Mouse (Mus musculus) frontal cortex, adult (tissue): ENCODE measurements around the gene Hba-a1.
"Not testable (repeated sequence)": the region's sequence is repeated elsewhere in the genome, so short reads cannot be mapped to it uniquely, and the experiment has no call there.

ENCODE experiments used
- ATAC-seq: cut with Nextera tagmentation; 2 replicates; pipeline ENCODE4 v1.9.2; 2017; ENCODE audit warnings: mild to moderate bottlenecking, moderate library complexity, mixed read lengths; ENCODE audit not compliant: low TSS enrichment

Hba-a1 gene

DNA sequence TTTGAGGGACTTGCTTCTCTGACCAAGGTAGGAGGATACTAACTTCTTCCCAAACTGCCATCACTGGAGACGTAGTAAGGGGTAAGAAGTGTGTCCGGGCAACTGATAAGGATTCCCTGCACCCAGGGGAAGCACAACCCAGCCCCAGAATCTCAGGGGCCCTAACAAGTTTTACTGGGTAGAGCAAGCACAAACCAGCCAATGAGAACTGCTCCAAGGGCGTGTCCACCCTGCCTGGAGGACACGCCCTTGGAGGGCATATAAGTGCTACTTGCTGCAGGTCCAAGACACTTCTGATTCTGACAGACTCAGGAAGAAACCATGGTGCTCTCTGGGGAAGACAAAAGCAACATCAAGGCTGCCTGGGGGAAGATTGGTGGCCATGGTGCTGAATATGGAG lies 12.9 kb downstream of the Hba-a1 start, which contains the start of gene Hba-a2:
Gene Hba-a2, plus strand, starts transcription at position 287 of the 400 bp plus-strand sequence.
- not testable (repeated sequence) for ATAC-seq

DNA sequence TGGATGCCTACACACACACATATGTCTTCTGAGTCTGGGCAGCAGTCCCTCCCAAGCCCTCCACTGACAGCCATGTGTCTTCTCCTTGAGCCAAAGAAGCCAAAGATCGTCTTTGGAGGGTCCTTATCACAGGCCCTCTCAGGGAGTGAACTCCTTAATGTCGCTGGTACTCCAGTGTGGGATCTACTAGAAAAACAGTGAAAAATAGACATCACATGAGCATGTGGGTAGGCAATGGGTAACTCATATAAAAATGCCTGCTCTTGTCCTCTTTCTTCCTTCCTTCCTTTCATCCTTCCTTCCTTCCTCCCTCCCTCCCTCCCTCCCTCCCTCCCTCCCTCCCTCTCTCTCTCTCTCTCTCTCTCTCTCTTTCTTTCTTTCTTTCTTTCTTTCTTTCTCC lies 14.1 kb downstream of the Hba-a1 start:
- ATAC-seq = not testable (repeated sequence)

DNA sequence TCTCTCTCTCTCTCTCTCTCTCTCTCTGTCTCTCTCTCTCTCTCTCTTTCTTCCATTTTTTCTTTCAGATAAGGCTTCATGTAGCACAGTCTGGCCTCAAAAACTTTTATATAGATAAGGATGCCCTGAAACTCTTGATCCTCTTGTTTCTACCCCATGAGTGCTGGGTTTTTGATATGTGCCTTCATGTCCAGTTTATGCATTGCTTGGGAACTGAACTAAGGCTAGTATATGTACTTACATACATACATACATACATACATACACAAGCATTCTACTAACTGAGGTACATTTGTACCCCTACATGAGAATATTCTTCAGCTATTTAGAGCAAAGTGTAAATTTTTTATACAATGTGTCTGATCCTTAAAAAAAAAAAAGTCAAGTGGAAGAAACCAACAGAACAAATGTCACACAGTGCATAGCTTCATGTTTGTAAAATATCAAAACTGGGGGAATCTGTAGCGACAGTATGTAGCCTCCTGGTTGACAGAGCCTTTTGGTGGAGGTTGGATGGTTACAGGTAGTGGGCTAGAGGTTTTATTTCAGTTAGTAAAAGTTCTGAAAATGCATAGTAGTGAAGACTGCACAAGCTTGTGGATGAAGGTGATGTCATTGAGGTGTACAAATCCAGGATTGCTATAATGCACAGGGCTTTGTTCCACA lies 14.7 kb downstream of the Hba-a1 start:
- no peak for ATAC-seq

DNA sequence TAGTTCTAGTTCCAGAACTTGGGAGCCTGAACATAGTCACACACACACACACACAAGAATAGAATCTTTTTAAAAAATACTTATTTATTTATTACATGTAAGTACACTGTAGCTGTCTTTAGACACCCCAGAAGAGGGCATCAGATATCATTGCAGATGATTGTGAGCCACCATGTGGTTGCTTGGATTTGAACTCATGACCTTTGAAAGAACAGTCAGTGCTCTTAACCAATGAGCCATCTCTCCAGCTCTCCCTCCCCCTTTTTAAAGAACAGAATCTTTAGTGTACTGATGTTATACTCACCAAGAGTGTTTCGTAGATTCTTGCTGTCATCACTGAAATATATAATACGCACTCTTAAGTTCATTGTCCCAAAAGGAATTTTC lies 15.2 kb downstream of the Hba-a1 start:
- ATAC-seq = no peak

DNA sequence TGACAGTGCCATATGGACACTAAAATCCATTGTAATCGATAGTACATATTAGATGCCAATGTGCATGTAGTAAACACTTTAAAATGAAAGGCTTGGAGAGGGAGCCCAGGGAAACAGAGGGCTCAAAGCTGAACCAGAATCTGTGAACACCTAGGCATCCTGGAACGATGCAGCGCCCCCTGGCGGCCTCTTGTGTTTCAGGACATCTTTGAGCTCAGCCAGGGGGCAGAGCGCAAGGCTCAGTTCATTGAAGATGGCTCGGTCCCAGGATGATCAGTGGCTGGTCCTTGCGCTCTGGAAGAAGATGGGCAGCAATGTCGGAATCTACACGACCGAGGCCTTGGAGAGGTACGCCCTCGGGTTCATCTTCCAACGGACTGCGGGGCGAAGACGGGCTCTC lies 16.6 kb downstream of the Hba-a1 start, which contains the start of gene Hbq1a:
Gene Hbq1a, plus strand, starts transcription at position 205 of the 400 bp plus-strand sequence.
- peak; percentile 66 for ATAC-seq

DNA sequence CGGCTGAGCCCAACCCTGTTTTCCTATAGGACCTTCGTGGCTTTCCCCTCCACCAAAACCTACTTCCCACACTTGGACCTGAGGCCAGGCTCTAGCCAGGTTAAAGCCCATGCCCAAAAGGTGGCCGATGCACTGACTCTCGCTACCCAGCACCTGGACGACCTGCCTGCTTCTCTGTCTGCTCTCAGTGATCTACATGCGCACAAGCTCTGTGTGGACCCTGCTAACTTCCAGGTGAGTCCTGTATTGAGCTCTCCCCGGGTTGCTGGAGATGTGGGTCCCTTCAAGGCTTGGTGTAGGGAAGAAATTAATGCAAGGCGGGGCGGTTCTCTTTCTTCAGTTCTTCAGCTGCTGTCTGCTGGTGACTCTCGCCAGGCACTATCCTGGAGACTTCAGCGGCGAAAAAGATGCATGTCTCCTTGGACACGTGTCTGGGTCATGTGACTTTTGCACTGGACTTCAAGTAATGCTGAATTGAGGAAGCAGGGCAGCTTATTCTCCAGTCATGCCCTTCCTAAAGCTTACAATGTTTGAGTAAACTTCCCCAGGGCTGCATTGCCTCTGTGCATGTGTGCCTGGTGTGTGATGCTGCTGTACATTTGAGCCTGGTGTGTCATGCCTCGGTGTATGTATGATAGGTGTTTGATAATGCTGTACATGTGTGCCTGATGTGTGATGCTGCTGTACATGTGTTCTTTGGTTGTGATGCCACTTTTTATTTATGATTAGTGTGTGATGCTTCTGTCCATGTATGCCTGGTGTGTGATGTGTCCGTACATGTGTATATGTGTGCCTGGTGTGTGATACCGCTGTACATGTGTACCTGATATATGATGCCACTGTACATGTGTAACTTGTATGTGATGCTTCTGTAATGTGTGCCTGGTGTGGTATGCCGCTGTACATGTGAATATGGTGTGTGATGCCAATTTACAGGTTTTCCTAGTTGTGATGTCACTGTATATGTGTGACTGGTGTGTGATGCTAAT lies 17.3 kb downstream of the Hba-a1 start:
- 0 out of 2 replicates have a peak, but pooled peaks have one; percentile 21 for ATAC-seq

DNA sequence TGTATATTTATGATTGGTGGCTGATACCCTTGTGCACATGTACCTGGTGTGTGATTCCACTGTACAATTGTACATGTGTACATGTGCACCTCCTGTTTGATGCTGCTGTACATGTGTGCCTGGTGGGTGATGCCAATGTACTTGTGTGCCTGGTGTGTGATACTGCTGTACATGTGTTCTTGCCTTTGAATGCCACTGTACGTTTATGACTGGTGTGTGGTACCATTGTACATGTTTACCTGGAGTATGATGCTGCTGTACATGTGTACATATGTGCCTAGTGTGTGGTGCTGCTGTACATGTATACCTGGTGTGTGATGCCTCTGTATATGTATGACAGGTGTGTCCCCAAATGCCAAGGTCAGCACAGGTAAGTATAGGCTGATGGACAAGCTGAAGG lies 18.2 kb downstream of the Hba-a1 start:
- ATAC-seq = no peak

DNA sequence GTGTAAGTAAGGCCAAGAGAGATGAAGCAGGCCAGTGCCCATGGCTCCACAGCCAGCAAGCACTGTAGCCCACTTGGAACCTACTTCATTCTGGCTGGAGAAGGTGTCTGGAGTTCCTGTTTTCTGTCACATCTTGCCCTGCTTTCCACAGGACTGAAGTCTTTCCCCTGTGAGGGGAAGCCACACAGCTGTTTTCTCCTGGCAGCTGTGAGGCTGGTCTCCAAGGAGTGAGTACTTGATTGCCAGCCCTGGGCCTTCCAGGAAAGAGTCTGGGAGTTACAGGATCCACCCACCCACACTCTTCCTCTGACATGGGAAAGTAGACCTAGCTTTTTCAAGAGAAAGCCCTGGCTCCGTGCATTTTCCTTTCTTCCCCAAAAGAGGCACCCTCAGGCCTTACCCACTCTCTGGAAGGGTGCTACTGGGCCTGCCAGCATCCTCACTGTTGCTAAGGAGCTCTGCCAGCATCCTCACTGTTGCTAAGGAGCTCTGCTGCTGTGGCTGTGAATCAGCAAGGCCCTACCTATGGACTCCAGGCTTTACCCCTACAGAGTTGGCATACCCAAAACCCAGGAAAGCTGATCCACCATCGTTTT lies 19.6 kb downstream of the Hba-a1 start:
- ATAC-seq = peak; percentile 97

DNA sequence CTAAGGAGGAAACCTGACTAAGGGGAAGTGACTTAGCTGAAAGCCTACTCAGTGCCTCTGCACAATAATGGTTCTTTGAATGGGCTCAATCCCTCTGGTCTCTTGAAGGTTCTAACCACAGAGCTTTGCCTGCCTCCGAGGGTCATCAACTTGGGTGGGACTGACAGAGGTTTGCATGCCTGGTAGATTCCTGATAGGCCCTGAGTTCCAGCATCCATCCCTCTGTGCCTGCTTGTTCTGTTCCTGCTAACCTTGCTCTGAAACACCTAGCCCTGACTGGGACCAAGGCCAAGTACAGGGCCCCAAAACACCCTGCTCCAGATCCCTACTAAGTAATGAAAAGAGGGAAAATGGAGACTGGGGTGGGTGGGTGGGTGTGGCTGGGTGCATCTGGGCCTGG lies 20.1 kb downstream of the Hba-a1 start:
- no peak for ATAC-seq

DNA sequence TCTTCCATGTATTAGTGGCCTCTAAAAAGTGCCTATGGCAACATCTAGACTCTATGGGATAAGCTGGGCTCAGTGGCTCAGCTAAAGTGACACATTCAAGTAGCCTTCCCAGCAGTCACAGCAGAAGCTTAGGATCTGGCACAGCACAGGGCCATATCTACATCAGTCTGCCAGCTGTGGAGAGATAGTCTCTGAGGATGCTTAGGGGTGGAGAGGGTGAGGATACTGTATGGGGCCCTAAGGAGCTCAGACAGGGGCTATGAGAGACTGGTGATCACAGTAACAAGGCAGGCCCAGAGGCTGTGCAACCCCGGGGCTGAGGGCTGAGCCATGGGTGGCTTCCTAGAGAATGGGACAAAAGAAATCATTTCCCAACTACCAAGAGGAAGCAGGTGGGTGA lies 23.7 kb downstream of the Hba-a1 start:
- ATAC-seq = no peak

DNA sequence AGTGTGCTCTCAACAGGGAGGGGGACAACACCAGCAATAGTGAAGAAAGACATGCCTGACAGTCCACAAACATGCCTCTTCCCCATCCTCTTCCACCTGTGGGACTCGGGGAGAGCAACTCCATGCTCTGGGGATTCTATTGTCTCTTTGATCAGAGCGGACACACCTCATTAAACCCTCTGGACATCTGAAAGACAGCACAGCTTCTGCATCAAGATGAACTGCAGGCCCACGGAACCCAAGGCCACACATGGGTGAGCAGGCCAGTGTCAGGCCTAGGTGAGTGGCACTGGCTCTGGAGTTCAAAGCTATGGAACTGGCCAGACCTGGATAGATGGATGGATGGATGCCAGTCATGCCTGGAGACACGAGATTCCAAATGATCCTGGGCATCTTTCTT lies 26.1 kb downstream of the Hba-a1 start:
- ATAC-seq = no peak

DNA sequence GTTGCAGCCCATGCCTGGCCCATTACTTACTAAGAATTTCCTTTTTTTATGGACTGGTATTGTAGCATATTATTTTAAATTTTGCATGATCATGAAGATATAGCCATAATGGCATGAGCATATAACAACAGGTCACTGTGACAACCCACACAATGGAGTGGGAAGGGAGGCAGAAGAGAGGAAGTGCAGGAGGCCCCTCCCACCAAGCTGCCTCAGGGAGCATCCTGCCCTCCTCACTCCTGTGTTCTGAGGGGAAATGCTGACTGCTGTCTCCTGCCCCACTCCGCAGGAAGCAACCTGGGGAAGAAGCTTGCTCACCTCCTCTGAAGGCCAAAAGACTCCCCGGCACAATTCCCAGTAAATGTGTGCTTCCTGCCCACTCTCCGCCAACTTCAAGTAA lies 26.6 kb downstream of the Hba-a1 start:
- ATAC-seq = no peak

DNA sequence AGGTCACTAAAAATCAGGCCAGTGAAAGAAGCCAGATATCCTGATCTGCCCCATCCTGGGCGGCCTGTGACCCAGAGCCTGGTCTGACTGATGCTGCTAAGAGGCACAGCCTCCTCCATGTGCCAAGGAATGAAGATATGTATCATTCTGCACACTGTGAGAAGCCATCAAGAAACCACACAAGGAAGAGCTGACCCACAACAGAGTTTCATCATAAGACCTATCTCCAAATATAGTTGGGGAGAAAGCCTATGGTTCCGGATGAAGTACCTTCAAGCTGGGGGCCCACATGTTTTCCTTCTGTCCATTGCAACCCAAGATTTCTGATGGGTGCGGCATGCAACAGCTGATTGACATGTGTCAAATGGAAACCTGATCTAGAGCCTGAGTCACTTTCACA lies 32.7 kb downstream of the Hba-a1 start:
- ATAC-seq = no peak

DNA sequence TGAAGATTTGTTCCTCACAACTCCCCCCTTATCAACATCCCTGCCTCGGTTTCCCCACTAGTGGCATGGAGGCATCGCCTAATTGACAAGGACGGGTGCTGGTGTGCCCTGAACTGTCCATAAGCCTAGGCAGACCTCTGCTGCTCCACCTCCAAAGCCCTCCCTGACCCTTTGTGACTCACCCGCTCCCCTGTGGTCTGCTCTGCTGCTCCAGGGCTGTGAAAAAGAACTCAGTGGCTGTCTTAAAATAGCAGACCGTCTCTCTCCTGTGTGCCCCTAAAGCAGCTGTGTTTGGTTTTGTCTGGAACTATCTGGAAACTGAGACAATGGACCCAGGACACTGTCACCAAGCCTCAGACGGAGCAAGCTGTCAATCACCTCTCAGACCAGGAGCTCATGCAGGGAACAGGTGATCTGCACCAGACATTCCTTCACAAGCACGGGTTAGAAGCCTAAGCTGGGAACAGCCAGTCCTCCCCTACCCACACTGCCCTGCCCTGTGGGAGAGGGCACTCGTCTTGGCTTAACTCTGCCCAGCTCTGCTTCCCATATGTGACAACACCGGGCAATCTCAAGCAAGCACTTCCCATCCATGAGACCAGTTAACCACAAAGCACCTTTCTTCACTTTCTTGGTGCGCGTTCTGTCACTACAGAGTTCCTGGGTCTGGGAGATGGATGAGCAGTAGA lies 37.3 kb downstream of the Hba-a1 start:
- 0 out of 2 replicates have a peak, but pooled peaks have one; percentile 7 for ATAC-seq

DNA sequence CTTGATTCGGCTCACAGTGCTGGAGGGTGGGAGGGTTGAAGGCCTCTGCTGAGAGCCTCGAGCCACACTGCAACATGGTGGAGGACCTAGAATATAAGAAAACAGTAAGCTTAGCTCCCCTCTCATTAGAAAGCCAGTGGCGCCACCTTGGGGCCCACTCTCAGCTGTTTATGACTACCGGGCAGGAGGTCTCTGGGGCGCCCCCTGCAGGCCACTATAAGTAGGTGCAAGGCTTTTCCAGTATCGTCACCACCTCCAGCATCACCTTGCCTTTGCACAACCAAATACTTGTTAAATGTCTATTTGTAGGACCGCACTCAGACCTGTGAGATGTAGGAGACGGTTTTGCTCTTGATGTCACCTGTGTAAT lies 37.9 kb downstream of the Hba-a1 start:
- peak; percentile 89 for ATAC-seq

DNA sequence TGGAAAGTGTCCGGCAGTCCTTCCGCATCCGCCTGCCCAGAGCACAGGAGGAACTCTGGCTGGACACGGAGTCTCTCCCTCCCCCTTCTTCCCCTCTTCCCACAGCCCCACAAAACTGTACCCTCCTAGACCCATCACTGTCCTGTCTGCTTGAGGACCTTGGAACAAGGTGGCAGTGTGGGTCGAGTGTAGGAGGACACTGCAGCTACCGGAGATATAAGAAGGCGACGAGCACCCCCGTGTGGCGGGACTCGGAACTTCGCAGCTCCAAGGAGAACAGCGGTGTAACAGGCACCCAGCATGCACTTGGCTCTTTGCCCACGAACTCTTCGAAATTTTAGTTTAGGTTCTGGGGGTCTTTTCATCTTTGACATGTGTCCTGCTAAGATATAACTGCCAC lies 41.3 kb downstream of the Hba-a1 start:
- ATAC-seq = peak; percentile 80

DNA sequence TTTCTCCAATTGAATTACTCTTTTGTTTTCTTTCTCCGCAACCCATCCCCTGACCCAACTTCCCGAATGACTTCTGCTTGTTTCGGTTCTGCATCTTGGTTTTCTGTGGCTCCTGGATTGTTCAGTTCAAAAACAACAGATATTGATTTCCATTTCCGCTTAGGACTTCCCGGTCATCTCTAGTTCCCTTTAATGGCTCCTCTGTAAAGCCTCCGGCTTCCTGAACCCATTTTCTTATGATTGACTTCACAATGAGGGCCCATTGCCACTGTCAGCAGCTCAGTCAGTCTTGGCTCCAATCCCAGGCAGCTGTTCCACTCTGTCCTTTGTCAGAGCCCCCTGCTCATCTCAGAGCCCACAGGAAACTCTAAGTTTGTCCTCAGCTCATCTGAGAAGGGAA lies 47.8 kb downstream of the Hba-a1 start:
- ATAC-seq = no peak

DNA sequence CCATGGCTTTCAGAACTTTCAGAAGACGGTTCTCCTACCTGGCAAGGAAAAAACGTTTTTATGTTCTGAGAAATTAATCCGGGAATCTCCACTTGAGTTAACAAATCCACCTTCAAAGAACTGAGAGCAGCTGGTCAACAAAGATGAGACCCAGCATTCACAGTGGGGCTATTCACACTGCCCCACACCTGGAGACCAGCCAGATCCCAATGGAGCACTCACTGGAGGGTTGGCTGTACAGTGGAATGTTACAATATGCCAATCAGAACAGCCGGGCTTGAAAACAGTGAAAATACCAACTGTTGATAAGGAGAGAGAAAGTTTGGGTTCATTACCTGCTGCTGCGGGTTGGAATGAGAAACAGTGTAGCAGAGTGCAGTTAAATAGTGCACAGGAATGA lies 48.5 kb downstream of the Hba-a1 start:
- ATAC-seq = no peak

DNA sequence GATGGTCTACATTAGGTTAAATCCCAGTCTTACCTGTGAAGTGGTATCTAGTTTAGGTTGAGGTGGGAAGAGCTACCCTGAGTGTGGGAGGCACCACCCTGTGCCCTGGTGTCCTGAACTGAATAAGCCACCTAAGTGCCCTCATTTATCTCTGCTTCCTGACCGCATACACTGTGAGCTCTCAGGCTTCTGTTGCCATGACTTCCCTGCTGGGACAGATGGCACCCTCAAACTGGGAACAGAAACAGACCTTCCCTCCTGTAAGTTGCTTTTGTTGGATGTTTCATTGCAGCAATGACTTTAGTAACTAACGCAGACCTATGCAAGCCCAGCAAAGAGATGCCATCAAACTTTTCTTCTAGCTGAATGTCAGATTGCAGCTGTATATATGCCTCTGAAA lies 49.9 kb downstream of the Hba-a1 start:
- peak; percentile 48; the same call in 1 of the 2 replicates for ATAC-seq
